ENCODE assay signal across 9 mouse cellular contexts in the genomic region with DNA sequence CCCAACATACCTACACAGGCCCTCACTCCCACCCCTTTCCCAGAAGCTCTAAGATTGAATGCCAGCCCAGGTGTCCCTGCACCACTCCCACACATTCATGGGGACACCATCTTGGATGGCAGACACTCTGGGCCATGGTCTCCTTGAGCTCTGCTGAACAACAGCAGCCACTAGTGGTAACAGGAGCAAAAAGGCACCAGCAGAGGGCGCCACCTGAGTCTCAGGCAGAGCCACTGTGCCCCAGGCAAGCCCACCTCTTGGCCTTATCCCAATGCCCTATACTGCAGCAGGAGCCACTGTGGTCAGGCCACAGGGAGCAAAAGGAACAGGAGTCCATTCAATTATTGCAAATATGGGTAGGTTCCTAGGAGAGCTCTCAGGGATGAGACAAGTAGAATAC. TPM values are rescaled to one million over a fixed set of nuclear protein-coding genes. Genes with fewer than 3 reads are reported as not detected.
DNase-seq lines count a peak whose midpoint lies in the region; ATAC-seq lines count a peak whose summit lies in the region.
"Had no signal": no experiment of that assay in that cellular context is flagged by ENCODE, and none has a peak within 500 bp of the region (broad histone marks: within the 10 kb centered on the region; RNA-seq: fewer than 3 reads in every experiment).

No protein-coding gene starts in this region.

- H3K27ac ChIP-seq in embryonic facial prominence, embryonic 10.5 days (replicated peaks), result no peak overlapping the region
- H3K27ac ChIP-seq: limb, embryonic 12.5 days had no signal

- WGBS in embryonic facial prominence, embryonic 10.5 days, result 19% methylated on average over 1 of the region's 1 CpGs

- H3K4me3 ChIP-seq in embryonic facial prominence, embryonic 10.5 days, result no peak overlapping the region
- H3K4me3 ChIP-seq: limb, embryonic 12.5 days had no signal

- H3K4me1 ChIP-seq in embryonic facial prominence, embryonic 10.5 days, result peaks cover 15% of the 10 kb centered on the region
- H3K4me1 ChIP-seq: limb, embryonic 12.5 days had no signal

- peaks cover 69% of the 10 kb centered on the region for H3K27me3 ChIP-seq in embryonic facial prominence, embryonic 10.5 days (replicated peaks; ENCODE audit: low read depth, poor library complexity, severe bottlenecking)

- H3K9me3 ChIP-seq in embryonic facial prominence, embryonic 10.5 days, result no peaks in the 10 kb centered on the region
- H3K9me3 ChIP-seq: limb, embryonic 12.5 days had no signal

- ATAC-seq in megakaryocyte, adult 5-6 weeks (ENCODE audit: poor library complexity, severe bottlenecking), result peak; percentile 79

- DNase-seq in gastrocnemius, postnatal 10 days, result peak; percentile 65
- no peak for DNase-seq in gastrocnemius, postnatal 25 days
- peak; percentile 65 for DNase-seq in right cerebral cortex, postnatal 14 days
- DNase-seq in right cerebral cortex, postnatal 36 days (ENCODE audit: low spot score in 2 of 2), result no peak
- DNase-seq in embryonic facial prominence, embryonic 10.5 days (ENCODE audit: low spot score), result peak; percentile 70
- DNase-seq in frontal cortex, postnatal 10 days (ENCODE audit: low spot score in 2 of 2), result no peak
- DNase-seq in heart, adult 11 months, result no peak

- H3K36me3 ChIP-seq in embryonic facial prominence, embryonic 10.5 days (replicated peaks), result no peaks in the 10 kb centered on the region
- H3K36me3 ChIP-seq: limb, embryonic 12.5 days had no signal

RNA-seq across cellular contexts. Expression of gene Dnajc7, which starts 26.3 kb away (rescaled TPM):
- total RNA-seq in gastrocnemius, postnatal 10 days (2021), result 100 to 1,000 TPM; 191 to 195 TPM
- 100 to 1,000 TPM; 123 to 126 TPM for total RNA-seq in gastrocnemius, postnatal 25 days (2021)
- 272 and 279 TPM in 2 replicates for polyA plus RNA-seq in embryonic facial prominence, embryonic 10.5 days (2016; fragmentation: Nextera tagmentation; extraction: Ambion mirVana)
- 98.1 and 124 TPM in 2 replicates for total RNA-seq in megakaryocyte, adult 5-6 weeks (2015)
- 145 and 172 TPM in 2 replicates for total RNA-seq in megakaryocyte, adult 5-6 weeks (2017)

RNA-seq across cellular contexts. Expression of gene Nkiras2, which starts 27.2 kb away (rescaled TPM):
- 10 to 100 TPM; 29.1 to 30.1 TPM for total RNA-seq in gastrocnemius, postnatal 10 days (2021)
- 10 to 100 TPM; 19.9 to 21.5 TPM for total RNA-seq in gastrocnemius, postnatal 25 days (2021)
- 77.2 and 81.4 TPM in 2 replicates for polyA plus RNA-seq in embryonic facial prominence, embryonic 10.5 days (2016; fragmentation: Nextera tagmentation; extraction: Ambion mirVana)
- 47.7 and 52.7 TPM in 2 replicates for total RNA-seq in megakaryocyte, adult 5-6 weeks (2015)
- total RNA-seq in megakaryocyte, adult 5-6 weeks (2017), result 36.0 and 45.5 TPM in 2 replicates

RNA-seq across cellular contexts. Expression of gene Zfp385c, which starts 46.0 kb away (rescaled TPM):
- total RNA-seq in gastrocnemius, postnatal 10 days (2021), result 1 to 10 TPM in 1 of 2 experiments, under 1 TPM in 1; 0.70 to 1.1 TPM
- under 1 TPM; 0.31 to 0.70 TPM for total RNA-seq in gastrocnemius, postnatal 25 days (2021)
- polyA plus RNA-seq in embryonic facial prominence, embryonic 10.5 days (2016; fragmentation: Nextera tagmentation; extraction: Ambion mirVana), result 1.2 TPM in 2 replicates
- not detected in 2 replicates for total RNA-seq in megakaryocyte, adult 5-6 weeks (2015)
- total RNA-seq in megakaryocyte, adult 5-6 weeks (2017), result not detected in 2 replicates

RNA-seq across cellular contexts. Expression of gene Dhx58, which starts 57.8 kb away (rescaled TPM):
- under 1 TPM; 0.45 to 0.52 TPM for total RNA-seq in gastrocnemius, postnatal 10 days (2021)
- total RNA-seq in gastrocnemius, postnatal 25 days (2021), result 1 to 10 TPM in 1 of 2 experiments, under 1 TPM in 1; 0.77 to 1.2 TPM
- 3.3 and 3.6 TPM in 2 replicates for polyA plus RNA-seq in embryonic facial prominence, embryonic 10.5 days (2016; fragmentation: Nextera tagmentation; extraction: Ambion mirVana)
- total RNA-seq in megakaryocyte, adult 5-6 weeks (2015), result 23.7 and 24.9 TPM in 2 replicates
- total RNA-seq in megakaryocyte, adult 5-6 weeks (2017), result 36.9 and 50.9 TPM in 2 replicates

Comparison
In these comparisons a context has a peak if more than half of its experiments do, and no peak if none do; other contexts are left out.
1. DNase-seq: peak in gastrocnemius, postnatal 10 days (single experiment), right cerebral cortex, postnatal 14 days (single experiment) and embryonic facial prominence, embryonic 10.5 days (single experiment); none in gastrocnemius, postnatal 25 days (single experiment), right cerebral cortex, postnatal 36 days (0 of 2), frontal cortex, postnatal 10 days (0 of 2) and heart, adult 11 months (single experiment).